Comparison of ENCODE assay signal across 26 mouse cellular contexts in the genomic region with DNA sequence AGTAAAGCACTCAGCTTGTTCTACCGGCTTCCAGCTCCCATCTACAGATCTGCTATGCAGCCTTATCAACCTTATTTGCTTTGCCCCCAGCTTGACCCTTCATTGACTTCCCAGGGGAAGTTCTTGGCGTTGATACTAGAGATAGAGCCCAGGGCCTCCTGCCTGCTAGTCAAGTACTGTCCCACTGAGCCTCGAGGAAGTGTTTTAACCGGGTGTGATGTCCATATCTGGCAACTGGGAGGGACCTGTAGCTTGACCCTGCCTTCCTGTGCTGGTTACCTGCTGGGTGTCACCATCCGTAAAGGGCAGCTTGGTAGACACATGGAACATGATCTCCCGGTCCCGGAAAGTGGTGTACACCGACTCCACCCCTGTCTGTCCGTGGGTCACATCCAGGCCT. TPM values are rescaled to one million over a fixed set of nuclear protein-coding genes. Genes with fewer than 3 reads are reported as not detected.
A peak's percentile ranks its signal among the peaks of the same experiment; 100 is the strongest.
DNase-seq lines count a peak whose midpoint lies in the region; ATAC-seq and TF ChIP-seq lines count a peak whose summit lies in the region.
"Had no signal": no experiment of that assay in that cellular context is flagged by ENCODE, and none has a peak within 500 bp of the region (broad histone marks: within the 10 kb centered on the region; RNA-seq: fewer than 3 reads in every experiment).

No protein-coding gene starts in this region.

- TF ChIP-seq CTCF in gastrocnemius, adult 2 months (IDR thresholded peaks at IDR 0.05) = no peak
- no peak for TF ChIP-seq CTCF in layer of hippocampus, adult 2 months (conservative IDR thresholded peaks at IDR 0.05)

- peaks cover 26% of the 10 kb centered on the region for H3K4me1 ChIP-seq in intestine, embryonic 15.5 days (replicated peaks)

- ATAC-seq in intestine, embryonic 15.5 days = peak; percentile 65
- ATAC-seq: CD4-positive, CD25-positive, alpha-beta regulatory T cell, adult 4 months; forebrain, embryonic 15.5 days; hindbrain, embryonic 16.5 days had no signal

- H3K4me3 ChIP-seq in gastrocnemius, adult 2 months = no peak overlapping the region
- H3K4me3 ChIP-seq in layer of hippocampus, adult 2 months = no peak overlapping the region
- H3K4me3 ChIP-seq in intestine, embryonic 15.5 days (replicated peaks) = no peak overlapping the region
- H3K4me3 ChIP-seq: embryonic facial prominence, embryonic 12.5 days; forebrain, embryonic 15.5 days; hindbrain, embryonic 12.5 days had no signal

- no peaks in the 10 kb centered on the region for H3K36me3 ChIP-seq in intestine, embryonic 15.5 days
- H3K36me3 ChIP-seq: embryonic facial prominence, embryonic 12.5 days; forebrain, embryonic 15.5 days; hindbrain, embryonic 12.5 days had no signal

- intact Hi-C loops in gastrocnemius, adult 2 months (cut with DNase I) = no loop called here

- no peak overlapping the region for H3K9ac ChIP-seq in intestine, embryonic 15.5 days
- H3K9ac ChIP-seq: embryonic facial prominence, embryonic 12.5 days; forebrain, embryonic 15.5 days; hindbrain, embryonic 12.5 days had no signal

- H3K27me3 ChIP-seq in intestine, embryonic 15.5 days (replicated peaks) = no peaks in the 10 kb centered on the region
- H3K27me3 ChIP-seq: embryonic facial prominence, embryonic 12.5 days; forebrain, embryonic 15.5 days; hindbrain, embryonic 12.5 days had no signal

- no peaks in the 10 kb centered on the region for H3K9me3 ChIP-seq in intestine, embryonic 15.5 days
- H3K9me3 ChIP-seq: embryonic facial prominence, embryonic 12.5 days; forebrain, embryonic 15.5 days; G1E; hindbrain, embryonic 12.5 days had no signal

- no peak overlapping the region for H3K4me2 ChIP-seq in intestine, embryonic 15.5 days (replicated peaks)
- H3K4me2 ChIP-seq: embryonic facial prominence, embryonic 12.5 days; forebrain, embryonic 15.5 days; hindbrain, embryonic 12.5 days had no signal

- 52% methylated on average over 9 of the region's 9 CpGs for WGBS in intestine, embryonic 15.5 days

- DNase-seq in gastrocnemius, adult 18-20 months (ENCODE audit: low spot score) = peak; percentile 30
- no peak for DNase-seq in gastrocnemius, adult 2 months
- DNase-seq in layer of hippocampus, adult 2 months (ENCODE audit: low spot score in 2 of 2) = no peak
- no peak for DNase-seq in layer of hippocampus, postnatal 25 days (ENCODE audit: extremely low spot score in 1 of 2, low spot score in 1 of 2)
- no peak for DNase-seq in testis, postnatal 14 days (ENCODE audit: low spot score)
- DNase-seq in right cerebral cortex, postnatal 14 days = no peak
- DNase-seq: adrenal gland, postnatal 14 days; B cell, adult 2 months; cerebellum, adult 11-12 months; cerebellum, adult 9-10 months; cerebellum, postnatal 25 days; gastrocnemius, postnatal 25 days; heart, postnatal 10 days; heart, postnatal 4 days had no signal

- no peak overlapping the region for H3K27ac ChIP-seq in gastrocnemius, adult 2 months
- H3K27ac ChIP-seq in layer of hippocampus, adult 2 months = peak overlapping the region; percentile 51; the same call in 1 of the 2 replicates
- no peak overlapping the region for H3K27ac ChIP-seq in intestine, embryonic 15.5 days
- H3K27ac ChIP-seq: embryonic facial prominence, embryonic 12.5 days; forebrain, embryonic 15.5 days; hindbrain, embryonic 12.5 days had no signal

RNA-seq across cellular contexts. Expression of a gene that starts 52.2 kb away (rescaled TPM):
- total RNA-seq in gastrocnemius, adult 18-20 months (2021) = not detected
- total RNA-seq in gastrocnemius, adult 2 months (2021) = not detected
- not detected for total RNA-seq in layer of hippocampus, adult 2 months (2021)
- not detected for total RNA-seq in layer of hippocampus, postnatal 25 days (2021)
- not detected in 2 replicates for polyA plus RNA-seq in intestine, embryonic 15.5 days (2015; fragmentation: Nextera tagmentation; extraction: Ambion mirVana)
- total RNA-seq: adrenal gland, adult 18-20 months; adrenal gland, postnatal 14 days; gastrocnemius, postnatal 25 days; granulocyte monocyte progenitor cell, adult 5-6 weeks; heart, postnatal 10 days; heart, postnatal 4 days had no signal
- polyA plus RNA-seq: CD4-positive, CD25-positive, alpha-beta regulatory T cell, adult 4 months; cortical plate, adult 2 months; embryonic facial prominence, embryonic 12.5 days; forebrain, embryonic 11.5 days; forebrain, embryonic 15.5 days; G1E; heart, embryonic 14.5 days; hindbrain, embryonic 12.5 days; hindbrain, embryonic 16.5 days had no signal
